In genomic region chr14:9435136-9435535, GRCm38 (mm10) we compare ENCODE assay signal across 22 mouse cellular contexts.
DNase-seq lines count a peak whose midpoint lies in the region; TF ChIP-seq lines count a peak whose summit lies in the region.
"Had no signal": no experiment of that assay in that cellular context is flagged by ENCODE, and none has a peak within 500 bp of the region (broad histone marks: within the 10 kb centered on the region; RNA-seq: fewer than 3 reads in every experiment).

No protein-coding gene starts in this region.

- no peaks in the 10 kb centered on the region for H3K36me3 ChIP-seq in kidney, adult 2 months (ENCODE audit: control insufficient read depth, insufficient read depth, low read length)
- H3K36me3 ChIP-seq: embryonic facial prominence, embryonic 10.5 days; embryonic facial prominence, embryonic 13.5 days; hindbrain, embryonic 10.5 days; hindbrain, embryonic 13.5 days; intestine, embryonic 15.5 days had no signal

- H3K27ac ChIP-seq in kidney, adult 2 months (ENCODE audit: insufficient read depth, low read depth, low read length), result no peak overlapping the region
- H3K27ac ChIP-seq: embryonic facial prominence, embryonic 10.5 days; embryonic facial prominence, embryonic 13.5 days; hindbrain, embryonic 10.5 days; hindbrain, embryonic 13.5 days; intestine, embryonic 15.5 days had no signal

- H3K4me3 ChIP-seq in kidney, adult 2 months (ENCODE audit: insufficient read depth, low read depth, low read length), result no peak overlapping the region
- H3K4me3 ChIP-seq: embryonic facial prominence, embryonic 10.5 days; embryonic facial prominence, embryonic 13.5 days; hindbrain, embryonic 10.5 days; hindbrain, embryonic 13.5 days; intestine, embryonic 15.5 days had no signal

- no peak for TF ChIP-seq CTCF in kidney, adult 2 months (conservative IDR thresholded peaks at IDR 0.05; ENCODE audit: insufficient read depth, insufficient read length, low read depth, low read length)

- H3K4me1 ChIP-seq in kidney, adult 2 months (ENCODE audit: control insufficient read depth, insufficient read depth, low read length), result no peaks in the 10 kb centered on the region
- H3K4me1 ChIP-seq: embryonic facial prominence, embryonic 10.5 days; embryonic facial prominence, embryonic 13.5 days; hindbrain, embryonic 10.5 days; hindbrain, embryonic 13.5 days; intestine, embryonic 15.5 days had no signal

- no peak for TF ChIP-seq POLR2A in kidney, adult 2 months (IDR thresholded peaks at IDR 0.05; ENCODE audit: low read depth, low read length)

- WGBS in kidney, adult 2 months, result 91% methylated on average over 2 of the region's 2 CpGs

- H3K27me3 ChIP-seq in kidney, adult 2 months (replicated peaks; ENCODE audit: control insufficient read depth, insufficient read depth, low read length), result no peaks in the 10 kb centered on the region
- H3K27me3 ChIP-seq: embryonic facial prominence, embryonic 13.5 days; hindbrain, embryonic 13.5 days; intestine, embryonic 15.5 days had no signal

- DNase-seq in adrenal gland, adult 2 months, result peak; percentile 66
- no peak for DNase-seq in adrenal gland, adult 18-20 months (ENCODE audit: low spot score in 2 of 2)
- DNase-seq in 3T3-L1 (ENCODE audit: low read depth, low spot score), result peak; percentile 43
- peak; percentile 27 for DNase-seq in adrenal gland, adult 8-10 months
- DNase-seq in adrenal gland, postnatal 25 days, result peak; percentile 20
- DNase-seq in kidney, adult 2 months, result no peak
- DNase-seq in embryo, embryonic 11 days, result no peak
- no peak for DNase-seq in frontal cortex, postnatal 10 days (ENCODE audit: low spot score in 2 of 2)
- DNase-seq: cerebellum, adult 11-12 months; cerebellum, adult 9-11 months; cerebellum, postnatal 25 days; forebrain, postnatal 0 days; gastrocnemius, postnatal 10 days; gastrocnemius, postnatal 36 days; heart, postnatal 36 days; kidney, adult 11 months; kidney, adult 9 months had no signal

Comparison
In these comparisons a context has a peak if more than half of its experiments do, and no peak if none do; other contexts are left out.
1. DNase-seq: peak in adrenal gland, adult 2 months (single experiment), 3T3-L1 (single experiment), adrenal gland, adult 8-10 months (single experiment) and adrenal gland, postnatal 25 days (single experiment); none in adrenal gland, adult 18-20 months (0 of 2), kidney, adult 2 months (single experiment), embryo, embryonic 11 days (single experiment) and frontal cortex, postnatal 10 days (0 of 2).